Mouse (Mus musculus) E14TG2a.4 (cell line): ENCODE measurements around the gene Baiap2l1.
A peak's percentile ranks its signal among the peaks of the same experiment; 100 is the strongest.

Experiments used
- H3K27me3 ChIP-seq: 2 replicates; pipeline ENCODE4 v1.6.1; 2014; ENCODE audit warnings: low read length, control low read depth; ENCODE audit not compliant: insufficient read depth
- H3K36me3 ChIP-seq: 2 replicates; pipeline ENCODE4 v1.6.1; 2014; ENCODE audit warnings: low read length, control low read depth; ENCODE audit not compliant: insufficient read depth
- H3K4me1 ChIP-seq: replicated peaks from 2 replicates; pipeline ENCODE4 v1.6.1; 2014; ENCODE audit warnings: low read depth, low read length, control low read depth
- H3K4me3 ChIP-seq: replicated peaks from 2 replicates; pipeline ENCODE4 v1.5.1; 2014; ENCODE audit warnings: mild to moderate bottlenecking, low read length
- H3K9me3 ChIP-seq: 2 replicates; pipeline ENCODE4 v1.6.1; 2014; ENCODE audit warnings: low read length, control low read depth
- CTCF ChIP-seq: conservative IDR thresholded peaks from 2 replicates; pipeline ENCODE4 v1.5.1; 2014; ENCODE audit warnings: low read length
- NANOG ChIP-seq: IDR thresholded peaks from 2 replicates; pipeline ENCODE4 v1.6.1; 2014; ENCODE audit warnings: borderline replicate concordance, low read length, mixed read lengths
- POU5F1 ChIP-seq: IDR thresholded peaks from 2 replicates; pipeline ENCODE4 v1.6.1; 2014; ENCODE audit warnings: low read length, borderline replicate concordance

Baiap2l1 gene

DNA sequence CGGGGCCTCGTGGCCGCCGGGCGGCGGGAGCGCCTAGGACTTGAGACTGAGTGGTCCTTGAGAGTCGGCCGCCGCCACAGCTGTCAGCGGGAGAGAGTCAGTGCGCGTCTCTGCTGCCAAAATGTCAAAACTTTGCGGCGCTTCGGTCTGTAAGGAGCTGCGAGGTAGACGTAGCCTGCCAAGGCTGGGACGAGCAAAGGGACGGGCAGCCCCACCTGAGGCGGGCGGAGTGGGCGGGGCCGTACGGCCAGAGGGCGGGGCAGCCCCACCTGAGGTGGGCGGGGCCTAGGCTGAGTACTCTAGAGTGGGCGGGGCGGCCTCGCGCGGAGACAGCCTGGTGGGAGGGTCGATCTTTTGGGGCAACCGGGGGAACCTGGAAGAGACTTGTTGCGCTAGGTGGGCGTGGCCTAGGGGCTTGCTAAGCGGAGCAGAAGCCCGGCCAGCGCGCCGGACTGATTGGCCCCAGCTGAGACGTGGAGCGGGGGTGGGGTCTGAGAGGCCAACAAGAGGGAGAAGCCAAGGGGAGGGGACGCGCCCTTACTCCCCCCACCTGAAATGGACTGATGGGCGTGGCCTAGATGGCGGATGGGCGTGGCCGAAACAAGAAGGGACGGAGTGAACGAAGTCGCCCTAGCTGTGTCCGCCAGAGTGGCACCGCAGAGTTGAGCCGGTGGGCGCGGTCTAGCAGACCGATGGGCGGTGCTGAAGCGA, at the start of gene Baiap2l1:
TSS of gene Baiap2l1 (minus strand) at position 232 of the 711 bp plus-strand sequence.
- TF ChIP-seq CTCF (no peak), POU5F1 (no peak)
- peak within 1 kb of the TSS; percentile 91 for H3K4me3 ChIP-seq

DNA sequence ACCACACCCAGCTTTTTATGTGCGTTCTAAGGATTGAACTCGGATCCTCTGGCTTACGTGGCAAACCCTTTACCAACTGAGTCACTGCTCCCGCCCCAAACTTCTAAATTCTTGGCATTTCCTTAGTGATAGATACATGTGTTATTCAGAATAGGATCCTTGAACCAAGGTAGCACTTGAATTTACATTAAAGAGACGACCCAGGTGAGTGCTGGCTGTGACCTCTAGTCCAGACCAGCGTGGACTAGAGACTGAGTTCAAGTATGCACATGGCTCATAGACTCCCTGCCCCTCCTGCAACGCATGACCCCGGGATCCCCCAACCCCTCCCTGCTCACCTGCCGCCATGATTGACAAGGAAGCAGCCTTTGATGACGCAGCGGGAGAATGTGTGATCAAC, 48.3 kb upstream of the Baiap2l1 start:
- Histone ChIP-seq H3K36me3 (no peaks in the 10 kb centered on the region), H3K4me3 (no peak overlapping the region), H3K27me3 (no peaks in the 10 kb centered on the region), H3K9me3 (0 out of 2 replicates have a peak, but pooled peaks cover 3% of the 10 kb centered on the region), H3K4me1 (peaks cover 11% of the 10 kb centered on the region)
- TF ChIP-seq POU5F1 (no peak), CTCF (no peak)

More for the DNA sequence above, at the start of gene Baiap2l1:
- Histone ChIP-seq H3K9me3 (no peaks in the 10 kb centered on the region), H3K36me3 (no peaks in the 10 kb centered on the region), H3K27me3 (peaks cover 49% of the 10 kb centered on the region), H3K4me1 (peaks cover 13% of the 10 kb centered on the region)

DNA sequence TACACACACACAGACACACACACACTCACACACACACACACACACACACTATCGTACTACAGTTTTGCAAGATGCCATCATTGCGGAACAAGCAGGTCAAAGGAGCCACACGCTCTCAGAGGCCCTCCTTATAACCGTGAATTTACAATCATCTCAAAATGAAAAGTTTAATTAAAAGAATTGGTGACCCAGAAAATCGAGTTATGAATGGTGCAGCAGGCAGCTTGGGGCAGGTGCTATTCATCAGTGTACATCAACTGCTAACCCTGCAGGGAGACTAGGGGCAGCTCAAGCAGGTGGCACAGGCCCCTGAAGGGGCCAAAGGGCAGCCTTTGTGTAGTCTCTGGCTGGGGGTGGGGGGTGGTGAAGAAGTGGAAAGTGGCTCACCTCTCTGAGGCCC, 42.9 kb upstream of the Baiap2l1 start:
- Histone ChIP-seq H3K36me3 (no peaks in the 10 kb centered on the region), H3K4me1 (peaks cover under 1% of the 10 kb centered on the region), H3K27me3 (no peaks in the 10 kb centered on the region), H3K4me3 (no peak overlapping the region), H3K9me3 (peaks cover 7% of the 10 kb centered on the region)
- TF ChIP-seq NANOG = no peak
- no peak for TF ChIP-seq POU5F1
- TF ChIP-seq CTCF = no peak

DNA sequence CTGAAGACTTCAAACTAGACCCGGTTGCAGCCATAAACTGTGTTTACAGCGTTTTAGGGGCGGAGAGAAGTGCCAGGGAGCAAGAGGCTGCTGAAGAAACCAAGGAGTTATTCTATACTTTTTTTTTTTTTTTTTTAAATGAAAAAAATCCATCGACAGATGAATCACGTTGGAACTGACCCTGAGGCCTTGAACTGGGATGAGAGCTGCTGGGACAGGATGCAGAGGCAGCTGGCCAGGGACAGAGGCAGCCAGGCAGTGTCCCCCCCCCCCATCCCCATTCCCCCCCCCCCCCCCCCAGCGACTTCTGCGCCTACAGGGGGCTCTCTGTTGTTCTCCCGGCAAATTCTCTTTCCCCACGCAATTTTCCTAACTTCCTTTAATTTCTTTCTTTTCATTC, 39.7 kb upstream of the Baiap2l1 start:
- peaks cover 12% of the 10 kb centered on the region for H3K9me3 ChIP-seq
- no peaks in the 10 kb centered on the region for H3K36me3 ChIP-seq
- H3K4me1 ChIP-seq = no peaks in the 10 kb centered on the region
- no peak overlapping the region for H3K4me3 ChIP-seq
- H3K27me3 ChIP-seq = no peaks in the 10 kb centered on the region
- no peak for TF ChIP-seq NANOG
- TF ChIP-seq POU5F1 = no peak
- no peak for TF ChIP-seq CTCF

DNA sequence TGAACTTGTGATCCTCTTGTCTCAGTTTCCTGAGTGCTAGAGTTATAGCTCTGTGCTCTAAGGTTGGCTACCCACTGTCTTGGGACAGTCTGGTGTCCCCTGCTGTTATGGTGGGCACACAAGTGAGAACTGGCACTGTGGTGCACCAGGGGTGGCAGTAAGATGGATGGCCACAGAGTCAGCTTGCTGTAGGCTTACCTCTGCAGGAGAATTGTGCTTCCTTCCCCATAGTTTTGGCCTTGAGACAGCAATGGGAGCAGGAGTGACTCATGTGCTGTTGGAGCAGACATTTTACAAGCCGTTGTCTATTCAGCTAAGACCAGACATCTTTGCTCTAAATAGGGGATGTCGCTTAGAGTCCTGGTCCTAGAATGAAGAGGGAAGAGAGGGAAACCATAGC, 36.2 kb upstream of the Baiap2l1 start:
- peaks cover 14% of the 10 kb centered on the region for H3K9me3 ChIP-seq
- H3K4me1 ChIP-seq = no peaks in the 10 kb centered on the region
- no peak overlapping the region for H3K4me3 ChIP-seq
- no peak for TF ChIP-seq NANOG
- TF ChIP-seq POU5F1 = no peak
- no peak for TF ChIP-seq CTCF
- no peaks in the 10 kb centered on the region for H3K36me3 ChIP-seq
- H3K27me3 ChIP-seq = no peaks in the 10 kb centered on the region

DNA sequence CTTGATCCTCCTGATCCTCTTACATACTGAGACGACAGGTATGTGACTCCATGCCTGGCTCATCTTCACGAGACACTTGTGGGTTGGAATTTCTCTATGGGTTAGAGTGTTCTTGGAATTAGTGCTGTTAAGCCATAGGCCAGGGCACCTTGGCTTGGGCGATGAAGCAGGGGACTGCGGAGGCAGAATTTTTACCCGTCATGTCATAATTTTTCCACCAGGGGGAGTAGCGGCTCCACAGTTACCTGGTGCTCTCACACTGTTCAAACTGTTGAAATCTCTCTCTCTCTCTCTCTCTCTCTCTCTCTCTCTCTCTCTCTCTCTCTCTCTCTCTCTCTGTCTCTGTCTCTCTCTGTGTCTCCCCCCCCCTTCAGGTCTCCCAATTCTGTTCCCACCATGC, 29.9 kb upstream of the Baiap2l1 start:
- no peaks in the 10 kb centered on the region for H3K36me3 ChIP-seq
- peaks cover 11% of the 10 kb centered on the region for H3K9me3 ChIP-seq
- no peaks in the 10 kb centered on the region for H3K27me3 ChIP-seq
- peaks cover 8% of the 10 kb centered on the region; the same call in 1 of the 2 replicates for H3K4me1 ChIP-seq
- H3K4me3 ChIP-seq = no peak overlapping the region
- peak; percentile 55 for TF ChIP-seq CTCF
- no peak for TF ChIP-seq POU5F1

DNA sequence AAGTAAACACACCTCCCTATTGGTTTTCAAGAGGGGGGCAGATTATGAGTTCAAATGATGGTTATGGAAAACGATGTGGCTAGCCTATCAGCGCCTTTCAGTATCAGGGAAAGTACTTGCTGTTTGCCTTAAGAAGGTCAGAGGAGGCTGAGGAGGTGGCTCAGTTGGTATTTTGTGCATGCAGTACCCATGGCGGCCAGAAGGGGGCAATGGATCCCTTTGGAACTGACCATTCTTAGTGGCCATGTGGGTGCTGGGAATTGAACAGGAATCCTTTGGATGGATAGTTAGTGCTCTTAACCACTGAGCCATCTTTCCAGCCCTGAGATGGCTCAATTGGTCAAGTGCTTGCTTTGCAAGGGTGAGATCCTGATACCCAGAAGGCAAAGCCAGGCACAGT, 26.0 kb upstream of the Baiap2l1 start:
- Histone ChIP-seq H3K9me3 (peaks cover 9% of the 10 kb centered on the region), H3K36me3 (no peaks in the 10 kb centered on the region), H3K4me3 (no peak overlapping the region), H3K4me1 (peaks cover 8% of the 10 kb centered on the region; the same call in 1 of the 2 replicates), H3K27me3 (no peaks in the 10 kb centered on the region)
- TF ChIP-seq CTCF = peak; percentile 71
- no peak for TF ChIP-seq POU5F1

DNA sequence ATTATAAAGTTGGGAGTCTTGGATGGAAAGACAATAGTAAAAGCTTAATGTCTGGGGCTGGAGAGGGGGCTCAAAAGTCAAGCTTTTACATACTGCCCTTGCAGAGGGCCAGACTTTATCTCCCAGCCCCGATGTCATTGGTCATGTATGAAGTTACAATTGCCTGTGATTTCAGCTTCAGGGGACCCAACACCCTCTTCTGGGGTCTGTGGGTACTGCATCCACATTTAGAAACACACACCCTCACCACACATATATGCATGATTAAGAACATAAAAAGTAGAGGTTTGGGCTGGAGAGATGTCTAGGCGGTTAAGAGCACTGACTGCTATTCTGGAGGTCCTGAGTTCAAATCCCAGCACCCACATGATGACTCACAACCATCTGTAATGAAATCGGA, 23.9 kb upstream of the Baiap2l1 start:
- Histone ChIP-seq H3K36me3 (no peaks in the 10 kb centered on the region), H3K4me1 (no peaks in the 10 kb centered on the region), H3K4me3 (no peak overlapping the region), H3K9me3 (peaks cover 20% of the 10 kb centered on the region), H3K27me3 (no peaks in the 10 kb centered on the region)
- TF ChIP-seq CTCF (peak; percentile 55), NANOG (no peak), POU5F1 (no peak)

DNA sequence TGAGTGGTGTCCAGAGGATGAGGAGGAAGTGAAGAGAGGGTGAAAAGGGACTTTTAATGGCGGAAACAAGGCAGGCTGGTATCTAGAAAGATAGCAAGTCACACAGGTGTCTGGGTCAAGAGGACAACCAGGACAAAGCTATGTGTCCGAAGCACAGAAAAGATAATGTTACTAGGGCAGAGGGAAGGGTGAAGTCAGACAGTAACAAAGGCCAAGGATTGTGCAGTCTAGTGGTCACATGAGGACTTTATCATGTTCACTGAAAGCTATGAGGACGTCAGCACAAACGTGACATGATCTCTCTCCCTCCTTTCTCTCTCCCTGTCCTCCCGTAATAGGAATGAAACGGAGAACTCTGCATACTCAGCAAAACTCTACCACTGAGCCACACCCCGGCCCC, 22.8 kb upstream of the Baiap2l1 start:
- Histone ChIP-seq H3K36me3 (no peaks in the 10 kb centered on the region), H3K9me3 (peaks cover 21% of the 10 kb centered on the region), H3K27me3 (no peaks in the 10 kb centered on the region), H3K4me1 (no peaks in the 10 kb centered on the region), H3K4me3 (no peak overlapping the region)
- no peak for TF ChIP-seq NANOG
- no peak for TF ChIP-seq POU5F1
- TF ChIP-seq CTCF = no peak
